Mouse (Mus musculus): ENCODE results near the gene Rnf150. TPM values are rescaled to one million over a fixed set of nuclear protein-coding genes. Genes with fewer than 3 reads are reported as not detected.

Gene Rnf150
- total and polyA plus RNA-seq, 3 experiments = not detected

DNA sequence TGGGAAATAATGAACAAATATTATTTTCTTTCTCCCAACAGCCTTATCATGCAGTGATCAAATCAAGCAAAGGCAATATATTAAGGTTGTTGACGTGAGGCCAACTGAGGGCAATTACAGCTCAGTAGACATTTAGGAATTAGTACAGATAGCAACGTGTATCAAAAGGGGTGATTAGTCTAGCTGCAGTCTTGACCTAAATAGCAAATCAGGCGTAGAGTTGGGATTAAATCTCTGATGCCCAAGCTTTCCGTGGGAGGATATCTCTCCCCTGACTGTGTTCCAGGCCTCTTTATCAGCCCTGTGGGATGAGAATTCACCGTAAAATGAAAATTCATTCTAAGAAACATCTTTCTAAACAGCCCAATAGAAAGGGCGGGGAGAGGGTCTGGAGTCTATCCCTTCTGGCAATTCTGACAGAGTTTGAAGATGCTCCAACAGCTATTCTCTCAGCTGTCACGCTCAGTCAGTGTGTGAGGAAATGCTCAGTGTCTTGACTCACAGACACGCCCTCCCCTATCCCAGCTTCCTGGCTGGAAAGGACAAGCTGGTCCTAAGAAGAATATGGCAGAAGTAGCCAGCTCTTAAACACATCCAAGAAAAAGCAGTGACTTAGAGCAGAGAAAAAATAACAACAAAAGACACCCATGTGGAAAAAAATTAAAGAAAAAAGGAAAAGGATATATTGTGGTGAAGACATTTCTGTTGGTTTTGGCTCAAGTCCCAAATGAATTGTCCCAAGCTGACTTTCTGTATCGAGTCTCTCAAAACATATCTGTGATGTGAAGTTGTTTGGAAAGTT lies 4.4 kb upstream of the Rnf150 start:
- H3K9ac ChIP-seq (ENCODE audit: control insufficient read depth, low read depth, low read length, poor library complexity, severe bottlenecking) = no peak overlapping the region
- no peak overlapping the region for H3K27ac ChIP-seq (ENCODE audit: control insufficient read depth, low read depth, low read length)
- H3K27me3 ChIP-seq (ENCODE audit: control insufficient read depth in 1 of 2, insufficient read depth in 2 of 2, low read length in 2 of 2) = no peaks in the 10 kb centered on the region
- peaks cover 9 to 13% of the 10 kb centered on the region in 2 experiments for H3K4me1 ChIP-seq (ENCODE audit: control insufficient read depth in 1 of 2, insufficient read depth in 2 of 2, low read length in 2 of 2)
- TF ChIP-seq ZKSCAN1 (IDR thresholded peaks at IDR 0.05; ENCODE audit: low read depth, low read length) (no peak), CTCF (IDR thresholded peaks at IDR 0.05 in 2 of 3, conservative IDR thresholded peaks at IDR 0.05 in 1 of 3; ENCODE audit: control insufficient read depth in 1 of 3, insufficient read depth in 1 of 3, low read depth in 2 of 3, low read length in 3 of 3, poor library complexity in 1 of 3, severe bottlenecking in 1 of 3) (no peak), JUND (IDR thresholded peaks at IDR 0.05; ENCODE audit: low read depth, low read length) (no peak), SIN3A (IDR thresholded peaks at IDR 0.05; ENCODE audit: low read length) (peak; percentile 33; the same call in 1 of the 2 replicates), MXI1 (IDR thresholded peaks at IDR 0.05; ENCODE audit: low read depth, low read length) (no peak), MEF2A (IDR thresholded peaks at IDR 0.05; ENCODE audit: extremely low read depth, insufficient replicate concordance, low read depth, low read length, poor library complexity, severe bottlenecking) (no peak), ELF1 (IDR thresholded peaks at IDR 0.05; ENCODE audit: low read depth, low read length) (no peak), ZNF384 (IDR thresholded peaks at IDR 0.05; ENCODE audit: low read depth, low read length) (peak; percentile 61), RCOR1 (IDR thresholded peaks at IDR 0.05; ENCODE audit: low read depth, low read length) (peak; percentile 40; the same call in 1 of the 2 replicates), UBTF (IDR thresholded peaks at IDR 0.05; ENCODE audit: borderline replicate concordance, insufficient read depth, low read depth, low read length) (no peak), ETS1 (IDR thresholded peaks at IDR 0.05; ENCODE audit: low read depth, low read length) (peak; percentile 12; the same call in 1 of the 2 replicates)
- no peaks in the 10 kb centered on the region for H3K79me2 ChIP-seq (ENCODE audit: control insufficient read depth, insufficient read depth, low read length, poor library complexity)
- H3K36me3 ChIP-seq (ENCODE audit: control insufficient read depth in 1 of 2, insufficient read depth in 2 of 2, low read length in 2 of 2) = peaks cover 0 to 12% of the 10 kb centered on the region in 2 experiments; a peak in 2 of 4 replicates
- no peaks in the 10 kb centered on the region for H3K9me3 ChIP-seq (replicated peaks; ENCODE audit: insufficient read depth, low read length)
- peak; percentile 61 for DNase-seq (ENCODE audit: low read depth, low spot score)
- H3K4me3 ChIP-seq (ENCODE audit: control insufficient read depth in 1 of 2, insufficient read depth in 1 of 2, low read depth in 2 of 2, low read length in 2 of 2) = no peak overlapping the region

DNA sequence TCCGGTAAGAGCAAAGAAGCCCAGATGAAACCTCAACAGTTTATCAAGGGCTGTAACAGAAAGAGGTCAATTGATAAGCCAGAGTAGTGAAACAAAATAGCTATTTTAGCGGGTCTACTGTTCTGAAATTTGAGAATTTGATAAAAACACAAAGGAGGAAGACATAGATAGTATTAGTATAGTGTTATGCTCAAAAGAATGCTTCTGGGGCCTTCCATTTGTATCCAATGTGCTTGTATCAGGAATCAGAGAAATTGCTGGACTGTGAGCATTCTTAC lies 3.9 kb upstream of the Rnf150 start:
- peaks cover 0 to 12% of the 10 kb centered on the region in 2 experiments; a peak in 2 of 4 replicates for H3K36me3 ChIP-seq (ENCODE audit: control insufficient read depth in 1 of 2, insufficient read depth in 2 of 2, low read length in 2 of 2)
- H3K79me2 ChIP-seq (ENCODE audit: control insufficient read depth, insufficient read depth, low read length, poor library complexity) = no peaks in the 10 kb centered on the region
- H3K4me1 ChIP-seq (ENCODE audit: control insufficient read depth in 1 of 2, insufficient read depth in 2 of 2, low read length in 2 of 2) = peaks cover 9 to 13% of the 10 kb centered on the region in 2 experiments
- TF ChIP-seq CHD2 (IDR thresholded peaks at IDR 0.05; ENCODE audit: low read length) = no peak
- no peak for TF ChIP-seq UBTF (IDR thresholded peaks at IDR 0.05; ENCODE audit: borderline replicate concordance, insufficient read depth, low read depth, low read length)
- TF ChIP-seq POLR2A (IDR thresholded peaks at IDR 0.05; ENCODE audit: control insufficient read depth in 1 of 2, insufficient read depth in 1 of 2, low read depth in 1 of 2, low read length in 2 of 2, poor library complexity in 1 of 2) = no peak
- no peak for TF ChIP-seq USF2 (IDR thresholded peaks at IDR 0.05; ENCODE audit: borderline replicate concordance in 1 of 2, insufficient read depth in 1 of 2, low read depth in 1 of 2, low read length in 2 of 2)
- TF ChIP-seq USF1 (IDR thresholded peaks at IDR 0.05; ENCODE audit: low read depth, low read length) = no peak
- TF ChIP-seq ELF1 (IDR thresholded peaks at IDR 0.05; ENCODE audit: low read depth, low read length) = no peak
- no peak for TF ChIP-seq TAL1 (IDR thresholded peaks at IDR 0.05; ENCODE audit: low read length)
- TF ChIP-seq MYC (IDR thresholded peaks at IDR 0.05; ENCODE audit: low read depth, low read length) = no peak
- TF ChIP-seq MEF2A (IDR thresholded peaks at IDR 0.05; ENCODE audit: extremely low read depth, insufficient replicate concordance, low read depth, low read length, poor library complexity, severe bottlenecking) = no peak
- no peak for TF ChIP-seq SIN3A (IDR thresholded peaks at IDR 0.05; ENCODE audit: low read length)
- peak; percentile 73 for TF ChIP-seq RCOR1 (IDR thresholded peaks at IDR 0.05; ENCODE audit: low read depth, low read length)
- peak; percentile 84 for TF ChIP-seq ETS1 (IDR thresholded peaks at IDR 0.05; ENCODE audit: low read depth, low read length)
- TF ChIP-seq POLR2AphosphoS2 (IDR thresholded peaks at IDR 0.05; ENCODE audit: low read length) = no peak
- peak; percentile 53 to 81 for TF ChIP-seq EP300 (IDR thresholded peaks at IDR 0.05; ENCODE audit: low read depth in 1 of 2, low read length in 2 of 2)
- no peak for TF ChIP-seq ZMIZ1 (IDR thresholded peaks at IDR 0.05; ENCODE audit: low read depth, low read length)
- TF ChIP-seq SMC3 (IDR thresholded peaks at IDR 0.05; ENCODE audit: low read depth, low read length) = no peak
- TF ChIP-seq MYB (IDR thresholded peaks at IDR 0.05; ENCODE audit: low read depth, low read length) = no peak
- no peak for TF ChIP-seq JUND (IDR thresholded peaks at IDR 0.05; ENCODE audit: low read depth, low read length)
- TF ChIP-seq NELFE (IDR thresholded peaks at IDR 0.05; ENCODE audit: low read depth, low read length) = no peak
- TF ChIP-seq E2F4 (IDR thresholded peaks at IDR 0.05; ENCODE audit: borderline replicate concordance, low read depth, low read length) = no peak
- no peak for TF ChIP-seq CTCF (IDR thresholded peaks at IDR 0.05 in 2 of 3, conservative IDR thresholded peaks at IDR 0.05 in 1 of 3; ENCODE audit: control insufficient read depth in 1 of 3, insufficient read depth in 1 of 3, low read depth in 2 of 3, low read length in 3 of 3, poor library complexity in 1 of 3, severe bottlenecking in 1 of 3)
- TF ChIP-seq KAT2A (conservative IDR thresholded peaks at IDR 0.05; ENCODE audit: low read depth, low read length) = no peak
- TF ChIP-seq GABPA (IDR thresholded peaks at IDR 0.05; ENCODE audit: low read depth, low read length) = no peak
- no peak for TF ChIP-seq HCFC1 (IDR thresholded peaks at IDR 0.05; ENCODE audit: low read depth, low read length)
- TF ChIP-seq GATA1 (IDR thresholded peaks at IDR 0.05; ENCODE audit: low read depth, low read length) = peak; percentile 80

More for the DNA sequence above, 3.9 kb upstream of the Rnf150 start:
- Histone ChIP-seq H3K9ac (ENCODE audit: control insufficient read depth, low read depth, low read length, poor library complexity, severe bottlenecking) (no peak overlapping the region), H3K27me3 (ENCODE audit: control insufficient read depth in 1 of 2, insufficient read depth in 2 of 2, low read length in 2 of 2) (no peaks in the 10 kb centered on the region), H3K27ac (ENCODE audit: control insufficient read depth, low read depth, low read length) (no peak overlapping the region), H3K4me3 (ENCODE audit: control insufficient read depth in 1 of 2, insufficient read depth in 1 of 2, low read depth in 2 of 2, low read length in 2 of 2) (no peak overlapping the region), H3K9me3 (replicated peaks; ENCODE audit: insufficient read depth, low read length) (no peaks in the 10 kb centered on the region)
- no peak for DNase-seq (ENCODE audit: low read depth, low spot score)

All from MEL (cell line).